ENCODE assay signal across 24 mouse cellular contexts in genomic region chr9:116374343-116374742, GRCm38 (mm10).
"Had no signal": no experiment of that assay in that cellular context is flagged by ENCODE, and none has a peak within 500 bp of the region (broad histone marks: within the 10 kb centered on the region; RNA-seq: fewer than 3 reads in every experiment).

No protein-coding gene starts in this region.

- H3K4me1 ChIP-seq: heart, embryonic 10.5 days had no signal

- DNase-seq: gastrocnemius, adult 2 months; gastrocnemius, postnatal 10 days; gastrocnemius, postnatal 25 days; heart, adult 18-20 months; heart, postnatal 10 days; heart, postnatal 4 days; kidney, adult 18-20 months; kidney, adult 8-10 months; kidney, postnatal 10 days; kidney, postnatal 25 days; kidney, postnatal 4 days had no signal

- H3K27ac ChIP-seq: gastrocnemius, adult 2 months; heart, embryonic 10.5 days; hindbrain, embryonic 10.5 days; hindbrain, embryonic 12.5 days; hindbrain, embryonic 14.5 days; intestine, embryonic 15.5 days; layer of hippocampus, adult 2 months; left cerebral cortex, adult 2 months; limb, embryonic 15.5 days had no signal

- H3K9ac ChIP-seq: heart, embryonic 12.5 days; hindbrain, embryonic 12.5 days; hindbrain, embryonic 14.5 days; intestine, embryonic 15.5 days; limb, embryonic 13.5 days; limb, embryonic 15.5 days had no signal

- H3K36me3 ChIP-seq: heart, embryonic 10.5 days; heart, embryonic 12.5 days; hindbrain, embryonic 10.5 days; hindbrain, embryonic 12.5 days; intestine, embryonic 15.5 days; limb, embryonic 13.5 days; limb, embryonic 15.5 days had no signal

- ATAC-seq: hindbrain, embryonic 16.5 days; inflammation-experienced regulatory T-cells, adult 6 months; intestine, embryonic 15.5 days; intestine, postnatal 0 days had no signal

- H3K9me3 ChIP-seq: heart, embryonic 10.5 days; heart, embryonic 12.5 days; hindbrain, embryonic 10.5 days; hindbrain, embryonic 12.5 days; intestine, embryonic 15.5 days; limb, embryonic 13.5 days; limb, embryonic 15.5 days had no signal

- H3K4me3 ChIP-seq: gastrocnemius, adult 2 months; heart, embryonic 10.5 days; heart, embryonic 12.5 days; hindbrain, embryonic 10.5 days; hindbrain, embryonic 12.5 days; intestine, embryonic 15.5 days; layer of hippocampus, adult 2 months; left cerebral cortex, adult 2 months; limb, embryonic 13.5 days; limb, embryonic 15.5 days had no signal

- H3K27me3 ChIP-seq: heart, embryonic 12.5 days; hindbrain, embryonic 12.5 days; intestine, embryonic 15.5 days; limb, embryonic 13.5 days; limb, embryonic 15.5 days had no signal

- H3K4me2 ChIP-seq: heart, embryonic 12.5 days; hindbrain, embryonic 12.5 days; hindbrain, embryonic 14.5 days; intestine, embryonic 15.5 days; limb, embryonic 13.5 days; limb, embryonic 15.5 days had no signal
